Mouse (Mus musculus): ENCODE measurements around the gene Gm21818. TPM values are rescaled to one million over a fixed set of nuclear protein-coding genes. Genes with fewer than 3 reads are reported as not detected.

Gene Gm21818
- polyA plus RNA-seq, 1 experiment from 2014 or later: not detected

Other genes starting within 250 kb of the Gm21818 start
- not detected in 2 replicates for gene Gm21761, start 243.2 kb upstream of the Gm21818 start, polyA plus RNA-seq (2015; fragmentation: Nextera tagmentation; extraction: Ambion mirVana)
- not detected in 2 replicates for gene B020031M17Rik, start 221.6 kb upstream of the Gm21818 start, polyA plus RNA-seq (2015; fragmentation: Nextera tagmentation; extraction: Ambion mirVana)
- not detected in 2 replicates for gene Gm36079, start 145.4 kb upstream of the Gm21818 start, polyA plus RNA-seq (2015; fragmentation: Nextera tagmentation; extraction: Ambion mirVana)
- not detected in 2 replicates for gene Gm21188, start 120.2 kb upstream of the Gm21818 start, polyA plus RNA-seq (2015; fragmentation: Nextera tagmentation; extraction: Ambion mirVana)
- gene Gm20767, start 32.2 kb upstream of the Gm21818 start, polyA plus RNA-seq (2015; fragmentation: Nextera tagmentation; extraction: Ambion mirVana): not detected in 2 replicates
- not detected in 2 replicates for gene Gm21762, start 43.5 kb downstream of the Gm21818 start, polyA plus RNA-seq (2015; fragmentation: Nextera tagmentation; extraction: Ambion mirVana)
- gene Gm21731, start 66.7 kb downstream of the Gm21818 start, polyA plus RNA-seq (2015; fragmentation: Nextera tagmentation; extraction: Ambion mirVana): not detected in 2 replicates
- not detected in 2 replicates for gene AF067061, start 90.7 kb downstream of the Gm21818 start, polyA plus RNA-seq (2015; fragmentation: Nextera tagmentation; extraction: Ambion mirVana)
- 0.11 and 0.46 TPM in 2 replicates for gene BC147527, start 128.0 kb downstream of the Gm21818 start, polyA plus RNA-seq (2015; fragmentation: Nextera tagmentation; extraction: Ambion mirVana)
- gene Tcstv3, start 144.4 kb downstream of the Gm21818 start, polyA plus RNA-seq (2015; fragmentation: Nextera tagmentation; extraction: Ambion mirVana): not detected in 2 replicates